Mouse (Mus musculus) 3134 (cell line): Measurements from ENCODE around the gene Adk.
"Not testable (repeated sequence)": the region's sequence is repeated elsewhere in the genome, so short reads cannot be mapped to it uniquely, and the experiment has no call there.

Experiments used
- DNase-seq: peaks from one replicate; pipeline ENCODE4 v3.0.0-alpha.2; 2011; ENCODE audit warnings: low spot score; ENCODE audit not compliant: insufficient read length; ENCODE audit errors: extremely low read depth

Adk gene

GRCm38 (mm10) chr14:21064321-21064720, 11.9 kb downstream of the Adk start:
- DNase-seq, result no peak

DNA sequence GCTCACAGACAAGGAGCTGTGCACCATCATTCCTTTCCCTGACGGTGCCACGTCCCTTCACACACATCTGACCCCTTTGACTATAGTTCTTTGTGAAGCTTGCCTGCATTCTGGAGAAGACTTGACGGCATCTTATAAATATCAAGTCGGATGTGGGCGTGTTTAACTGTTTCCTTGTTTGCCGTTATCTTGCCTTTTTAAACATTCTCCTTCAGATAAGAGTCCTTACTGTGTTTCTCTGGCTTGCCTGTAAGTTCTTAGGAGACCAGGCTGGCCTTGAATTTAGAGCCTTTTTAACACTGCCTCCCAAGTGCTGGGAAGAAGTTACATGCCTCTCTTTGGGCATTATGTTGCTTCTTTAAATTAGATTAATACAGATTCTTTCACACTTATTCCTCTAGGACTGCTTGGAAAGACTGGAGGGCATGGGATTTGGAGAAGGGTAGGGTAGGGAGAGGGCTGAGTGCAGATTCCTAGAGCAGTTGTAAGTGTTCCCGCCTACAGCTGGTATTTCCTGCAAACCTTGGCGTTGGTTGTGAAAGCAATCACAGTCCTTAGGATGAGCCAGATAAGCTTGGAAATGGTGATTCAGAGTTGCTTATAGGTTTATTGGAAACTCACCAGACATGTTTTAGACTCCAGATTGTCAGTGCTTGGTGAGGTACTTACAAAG, 13.3 kb downstream of the Adk start:
- peak; percentile 18 for DNase-seq

DNA sequence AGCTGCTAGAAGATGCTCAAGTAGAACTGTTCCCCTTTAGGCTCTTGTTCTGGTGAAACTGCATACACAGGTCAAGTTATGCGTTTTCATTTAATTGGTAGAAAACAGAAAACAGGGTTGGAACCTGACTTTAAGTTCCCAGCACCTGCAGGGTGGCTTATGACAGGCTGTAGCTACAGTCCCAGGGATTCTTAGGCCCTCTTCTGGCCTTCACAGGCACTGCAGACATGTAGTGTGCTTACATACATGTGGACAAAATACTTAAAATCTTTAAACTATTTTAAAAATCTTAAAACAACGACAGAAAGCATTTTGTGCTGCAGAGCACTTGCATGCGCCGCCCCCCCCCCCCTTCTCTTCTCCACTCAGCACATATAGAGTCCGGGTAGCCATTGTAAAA, 17.2 kb downstream of the Adk start:
- no peak for DNase-seq

- DNase-seq, result no peak
Observed at GRCm38 (mm10) chr14:21073981-21074380, 21.6 kb downstream of the Adk start.

DNA sequence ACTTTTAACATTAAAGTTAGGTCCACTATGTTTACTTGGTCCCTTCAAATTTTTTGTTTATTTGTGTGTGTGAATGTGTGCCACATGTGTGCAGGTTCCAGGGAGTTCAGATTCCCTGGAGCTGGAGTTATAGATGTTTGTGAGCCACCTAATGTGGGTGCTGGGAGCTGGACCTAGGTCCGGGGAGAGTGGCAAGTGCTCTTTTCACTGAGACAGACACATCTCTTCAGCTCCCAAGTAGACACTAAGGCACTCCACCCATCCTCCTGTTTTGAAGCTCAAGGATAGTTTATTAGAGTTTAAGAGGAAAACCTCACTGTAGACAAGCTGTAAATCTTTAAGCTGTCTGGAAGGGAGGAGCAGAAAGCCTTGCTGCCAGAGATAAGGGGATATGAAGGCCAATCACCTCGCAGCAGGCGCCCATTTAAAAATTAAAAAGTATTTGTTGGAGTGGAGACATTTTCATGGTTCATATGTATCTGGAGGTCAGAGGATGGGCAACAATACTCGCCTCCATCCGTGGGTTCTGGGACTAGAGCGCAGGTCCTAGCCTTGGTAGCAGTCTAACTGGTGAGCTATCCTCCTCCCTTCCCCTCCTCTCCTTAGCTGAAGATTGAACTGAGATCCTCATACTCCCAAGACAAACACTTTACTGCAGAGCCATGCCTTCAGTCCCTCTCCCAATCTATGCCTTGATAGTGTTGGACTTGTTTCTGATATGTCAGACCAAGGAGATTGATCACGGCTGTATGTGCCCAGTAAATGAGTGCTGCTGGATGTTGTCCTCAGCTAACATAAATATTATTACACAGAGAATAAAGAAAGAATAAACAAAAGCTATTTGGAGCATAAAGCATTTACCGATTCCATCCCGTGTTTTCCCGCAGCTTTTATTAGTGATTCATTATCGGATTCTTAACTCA, 22.3 kb downstream of the Adk start:
- no peak for DNase-seq

DNA sequence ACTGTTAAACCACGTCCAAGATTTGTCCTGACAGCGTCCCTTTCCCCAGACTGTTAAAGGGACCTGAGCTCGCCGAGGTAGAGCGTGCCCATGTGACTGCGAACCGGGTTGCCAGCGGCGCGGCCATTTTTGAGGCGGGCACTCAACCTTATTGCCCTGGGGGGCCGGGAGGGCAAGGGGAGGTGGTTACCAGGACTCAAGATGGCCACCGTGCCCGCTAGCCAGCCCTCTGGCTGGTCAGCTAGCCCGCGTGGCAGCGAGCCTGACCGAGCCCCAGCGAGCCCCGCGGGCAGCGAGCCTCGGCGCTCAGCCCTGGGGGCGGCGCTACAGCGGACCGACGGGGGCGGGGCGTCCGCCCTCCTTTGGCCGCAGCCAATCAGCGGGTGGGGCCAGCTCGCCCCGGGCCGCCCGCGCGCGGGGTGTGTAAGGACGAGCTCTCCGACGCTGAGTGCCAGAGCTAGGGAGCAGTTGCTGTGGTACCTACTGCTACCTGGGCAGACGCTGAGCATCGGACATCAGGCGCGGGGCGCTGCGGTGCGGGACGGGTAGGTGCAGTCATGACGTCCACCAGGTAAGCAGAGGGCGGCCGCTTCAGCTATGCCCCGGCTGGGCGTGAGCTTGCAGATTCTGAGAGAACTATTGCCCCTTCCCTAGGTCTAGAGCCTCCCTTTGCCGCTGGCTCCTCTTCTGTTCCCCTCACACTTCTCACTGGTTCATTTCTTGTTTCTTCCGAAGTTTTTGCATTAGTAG, 23.6 kb downstream of the Adk start:
- peak; percentile 97 for DNase-seq

DNA sequence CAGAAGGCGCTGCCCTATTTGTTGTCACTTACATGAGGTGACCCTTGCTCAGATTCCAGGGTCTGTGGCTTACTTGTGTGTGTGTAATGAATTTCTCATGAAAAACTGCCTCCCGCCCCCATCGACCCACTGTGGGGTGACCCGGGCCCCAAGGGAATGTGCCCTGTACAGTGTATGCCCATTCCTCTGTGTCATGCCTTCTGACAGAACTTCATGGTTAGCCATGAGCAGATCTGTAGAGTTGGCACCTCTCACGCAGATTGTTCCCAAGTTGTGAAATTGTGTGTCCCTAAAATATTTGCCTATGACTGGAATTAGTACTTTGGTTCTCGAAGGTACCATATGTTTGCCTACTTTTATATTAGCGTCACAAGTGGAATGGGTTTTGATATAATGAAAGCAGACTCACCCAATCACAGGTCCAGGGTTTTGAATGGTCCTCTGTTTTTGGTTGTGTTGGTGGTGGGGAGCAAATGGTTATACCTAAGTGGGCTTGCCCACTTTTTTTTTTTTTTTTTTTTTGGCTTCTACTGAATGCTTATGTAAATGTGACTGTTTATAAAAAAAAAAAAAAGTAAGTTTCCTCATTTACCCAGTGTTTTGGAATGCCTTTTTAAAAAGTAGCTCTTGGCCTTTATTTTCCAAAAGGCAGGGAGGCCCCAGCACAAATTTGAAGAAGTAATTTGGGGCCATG, 24.3 kb downstream of the Adk start:
- DNase-seq, result no peak

DNA sequence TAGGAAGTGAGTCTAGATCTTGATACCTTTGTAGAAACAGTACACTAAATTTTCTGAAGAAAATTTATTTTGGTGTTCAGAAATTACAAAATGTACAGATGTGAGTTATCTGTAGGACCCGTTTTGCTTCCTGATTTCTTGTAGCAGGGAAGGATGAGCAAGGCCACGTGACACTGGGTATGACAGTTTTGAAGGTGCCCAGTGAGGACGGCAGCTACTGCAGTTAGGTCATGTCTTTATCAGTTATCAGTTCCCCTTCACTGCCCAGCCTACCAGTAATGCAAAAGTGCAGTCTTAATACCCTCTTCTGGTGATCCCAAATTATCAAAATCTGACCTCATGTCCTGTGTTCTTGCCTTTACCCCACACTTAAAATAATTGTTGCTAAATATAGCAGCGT, 25.6 kb downstream of the Adk start:
- DNase-seq, result no peak

- no peak for DNase-seq
Observed at GRCm38 (mm10) chr14:21078511-21078910, 26.1 kb downstream of the Adk start.

- DNase-seq, result no peak
Observed at GRCm38 (mm10) chr14:21082823-21083222, 30.4 kb downstream of the Adk start.

- DNase-seq, result no peak
Observed at GRCm38 (mm10) chr14:21085666-21086065, 33.3 kb downstream of the Adk start.

DNA sequence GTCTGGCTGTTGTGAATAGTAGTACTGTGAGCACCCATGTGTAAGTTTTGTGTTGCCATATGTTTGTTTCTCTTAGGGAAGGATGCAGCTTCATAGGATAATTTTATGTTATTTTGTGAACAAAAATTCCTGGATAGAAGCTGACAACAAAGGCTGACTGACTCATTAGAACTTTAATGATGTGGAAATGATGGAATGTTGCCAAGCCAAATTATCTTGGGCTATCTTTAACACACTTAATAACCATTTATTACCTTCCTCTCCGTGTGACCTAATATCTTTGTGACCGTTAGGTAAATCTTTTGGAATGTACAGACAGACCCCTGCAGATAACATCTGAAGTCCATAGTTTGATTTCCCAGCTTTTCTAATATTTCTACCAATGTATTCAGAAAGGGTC, 33.7 kb downstream of the Adk start:
- DNase-seq, result no peak

- DNase-seq, result no peak
Observed at GRCm38 (mm10) chr14:21086827-21087351, 34.5 kb downstream of the Adk start.

GRCm38 (mm10) chr14:21087390-21088060, 35.2 kb downstream of the Adk start:
- DNase-seq, result no peak

DNA sequence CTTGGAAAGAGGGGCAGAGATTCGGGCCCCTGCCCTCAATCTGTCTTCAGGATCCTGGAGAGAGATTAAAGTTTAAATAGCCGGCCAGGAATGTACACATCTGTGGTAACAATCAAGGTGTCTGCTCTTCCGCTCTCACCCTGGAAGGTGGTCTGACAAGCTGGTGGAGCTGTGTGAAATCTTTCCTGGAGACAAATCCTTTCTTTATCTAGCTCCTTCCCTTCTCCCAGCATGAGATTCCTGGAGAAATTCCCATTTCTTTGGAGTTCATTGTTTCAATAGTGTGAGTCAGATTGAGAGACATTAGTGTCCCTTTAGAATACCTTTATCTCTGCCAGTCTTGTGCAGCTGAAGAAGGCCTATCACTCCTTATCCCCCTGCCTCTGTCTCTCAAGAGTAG, 36.4 kb downstream of the Adk start:
- no peak for DNase-seq

DNA sequence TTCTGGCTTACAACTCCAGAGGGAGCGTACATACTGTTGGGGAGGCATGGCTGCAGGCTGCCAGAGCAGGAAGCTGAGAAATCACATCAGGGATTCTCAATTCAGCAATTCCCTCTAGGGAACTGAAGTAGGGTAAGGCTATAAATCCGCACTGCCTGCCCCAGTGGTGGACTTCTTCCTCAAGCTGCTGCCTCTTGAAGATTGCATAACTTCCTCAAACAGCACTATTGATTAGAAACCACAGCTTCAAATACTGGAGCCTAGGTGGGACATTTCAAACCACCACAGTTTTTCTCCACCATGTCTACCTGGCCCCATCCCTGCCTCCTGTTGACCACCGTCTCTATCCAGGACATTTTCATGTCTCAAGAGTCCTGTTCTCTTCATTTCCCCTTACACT, 38.0 kb downstream of the Adk start:
- DNase-seq, result no peak

GRCm38 (mm10) chr14:21090930-21091486, 38.6 kb downstream of the Adk start:
- DNase-seq, result no peak

DNA sequence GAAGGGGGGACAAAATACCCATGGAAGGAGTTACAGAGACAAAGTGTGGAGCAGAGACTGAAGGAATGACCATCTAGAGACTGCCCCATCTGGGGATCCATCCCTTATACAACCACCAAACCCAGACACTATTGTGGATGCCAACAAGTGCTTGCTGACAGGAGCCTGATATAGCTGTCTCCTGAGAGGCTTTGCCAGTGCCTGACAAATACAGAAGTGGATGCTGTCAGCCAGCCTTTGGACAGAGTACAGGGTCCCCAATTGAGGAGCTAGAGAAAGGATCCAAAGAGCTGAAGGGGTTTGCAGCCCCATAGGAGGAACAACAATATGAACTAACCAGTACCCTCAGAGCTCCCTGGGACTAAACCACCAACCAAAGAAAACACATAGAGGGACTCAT, 41.8 kb downstream of the Adk start:
- not testable (repeated sequence) for DNase-seq

DNA sequence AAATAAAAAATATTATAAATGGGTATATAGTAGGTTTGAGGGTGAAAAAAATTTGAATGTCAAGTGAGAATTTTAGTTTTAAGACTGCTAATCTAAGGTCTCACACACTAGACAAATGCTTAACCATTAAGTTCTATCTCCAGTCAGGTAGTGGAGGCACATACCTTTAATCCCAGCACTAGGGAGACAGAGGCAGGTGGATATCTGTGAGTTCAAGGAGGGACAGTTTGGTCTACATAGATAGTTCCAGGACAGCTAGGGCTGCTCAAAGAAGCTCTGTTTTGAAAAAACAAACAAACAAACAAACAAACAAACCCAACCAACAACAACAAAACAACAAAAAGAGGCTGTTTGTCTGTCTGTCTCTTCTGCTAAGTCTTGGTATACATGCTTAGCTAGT, 43.9 kb downstream of the Adk start:
- no peak for DNase-seq

GRCm38 (mm10) chr14:21096689-21097088, 44.3 kb downstream of the Adk start:
- no peak for DNase-seq
